Mouse (Mus musculus) stomach, embryonic 14.5 days (tissue): ENCODE measurements at regions not wholly inside any gene's neighbourhood (a gene's known extent, or its start where the extent isn't known, plus 50 kb on each side); places are given as distances from the start of the nearest gene placed in this dataset.

ENCODE experiments used
- ATAC-seq: fragments of 200-750 bp; cut with Nextera tagmentation; 2 replicates; pipeline ENCODE4 v1.8.0; 2017; ENCODE audit warnings: low read depth, moderate TSS enrichment; ENCODE audit not compliant: insufficient number of reproducible peaks, insufficient read depth, low FRiP score
- H3K27ac ChIP-seq: fragments of 300-500 bp; sonication (generic); 2 replicates; pipeline ENCODE4 v1.5.1; 2014; ENCODE audit warnings: mild to moderate bottlenecking, low read length, moderate library complexity, mixed read lengths
- H3K27me3 ChIP-seq: fragments of 300-500 bp; sonication (generic); 2 replicates; pipeline ENCODE4 v1.6.1; 2014; ENCODE audit warnings: low read length, control low read depth, mixed read lengths; ENCODE audit not compliant: control insufficient read depth, insufficient read depth
- H3K36me3 ChIP-seq: fragments of 300-500 bp; sonication (generic); 2 replicates; pipeline ENCODE4 v1.6.1; 2014; ENCODE audit warnings: mild to moderate bottlenecking, control low read depth, low read length, moderate library complexity, mixed read lengths; ENCODE audit not compliant: control insufficient read depth, insufficient read depth
- H3K4me1 ChIP-seq: fragments of 300-500 bp; sonication (generic); 2 replicates; pipeline ENCODE4 v1.6.1; 2014; ENCODE audit warnings: low read length, control low read depth, mixed read lengths; ENCODE audit not compliant: control insufficient read depth, insufficient read depth
- H3K4me2 ChIP-seq: fragments of 300-500 bp; sonication (generic); replicated peaks from 2 replicates; pipeline ENCODE4 v1.6.1; 2014; ENCODE audit warnings: low read depth, low read length, control low read depth
- H3K4me3 ChIP-seq: fragments of 300-500 bp; sonication (generic); 2 replicates; pipeline ENCODE4 v1.5.1; 2014; ENCODE audit warnings: low read depth, low read length, control low read depth
- H3K9ac ChIP-seq: fragments of 300-500 bp; sonication (generic); replicated peaks from 2 replicates; pipeline ENCODE4 v1.6.1; 2014; ENCODE audit warnings: low read depth, mild to moderate bottlenecking, control low read depth, low read length, moderate library complexity, mixed read lengths
- H3K9me3 ChIP-seq: fragments of 300-500 bp; sonication (generic); 2 replicates; pipeline ENCODE4 v1.6.1; 2016; ENCODE audit warnings: low read depth, low read length, control low read depth; ENCODE audit not compliant: control insufficient read depth
- WGBS: fragments of 180-500 bp; shearing (Covaris S2); extraction: QIAGEN DNeasy Blood & Tissue Kit; methylation state at CpG from one replicate; pipeline ENCODE4 v1.1.7; 2014; 5-methylcytosine and 5-hydroxymethylcytosine counted together

- H3K4me2 ChIP-seq, result no peak overlapping the region
Measured at GRCm38 (mm10) chr1:76980498-76981152, 534.3 kb downstream of the Epha4 start.

GRCm38 (mm10) chr1:76993776-76994175, 521.1 kb downstream of the Epha4 start:
- Histone ChIP-seq H3K27ac (no peak overlapping the region), H3K9me3 (no peaks in the 10 kb centered on the region), H3K4me2 (no peak overlapping the region), H3K27me3 (no peaks in the 10 kb centered on the region), H3K36me3 (no peaks in the 10 kb centered on the region), H3K4me3 (no peak overlapping the region), H3K9ac (no peak overlapping the region), H3K4me1 (no peaks in the 10 kb centered on the region)
- 74% methylated on average over 2 of the region's 2 CpGs for WGBS
- ATAC-seq, result no peak

More at GRCm38 (mm10) chr1:76980498-76981152, 534.3 kb downstream of the Epha4 start:
- no peaks in the 10 kb centered on the region for H3K9me3 ChIP-seq
- 75% methylated on average over 9 of the region's 9 CpGs for WGBS
- no peaks in the 10 kb centered on the region for H3K27me3 ChIP-seq
- no peak overlapping the region for H3K9ac ChIP-seq
- no peak overlapping the region for H3K27ac ChIP-seq
- H3K36me3 ChIP-seq, result no peaks in the 10 kb centered on the region
- ATAC-seq, result no peak
- H3K4me1 ChIP-seq, result peaks cover 5% of the 10 kb centered on the region; the same call in 1 of the 2 replicates
- H3K4me3 ChIP-seq, result no peak overlapping the region

GRCm38 (mm10) chr1:77008001-77008400, 506.9 kb downstream of the Epha4 start:
- Histone ChIP-seq H3K27me3 (no peaks in the 10 kb centered on the region), H3K9ac (no peak overlapping the region), H3K4me2 (no peak overlapping the region), H3K9me3 (no peaks in the 10 kb centered on the region), H3K36me3 (no peaks in the 10 kb centered on the region), H3K27ac (no peak overlapping the region), H3K4me1 (no peaks in the 10 kb centered on the region), H3K4me3 (no peak overlapping the region)
- 86% methylated on average over 6 of the region's 6 CpGs for WGBS
- ATAC-seq, result no peak

GRCm38 (mm10) chr1:77010608-77011214, 504.2 kb downstream of the Epha4 start:
- Histone ChIP-seq H3K4me2 (no peak overlapping the region), H3K4me3 (no peak overlapping the region), H3K4me1 (no peaks in the 10 kb centered on the region), H3K27ac (no peak overlapping the region), H3K9me3 (no peaks in the 10 kb centered on the region), H3K9ac (no peak overlapping the region), H3K27me3 (no peaks in the 10 kb centered on the region), H3K36me3 (no peaks in the 10 kb centered on the region)
- WGBS, result 55% methylated on average over 8 of the region's 8 CpGs
- ATAC-seq, result no peak

- no peak for ATAC-seq
- Histone ChIP-seq H3K27ac (no peak overlapping the region), H3K9me3 (no peaks in the 10 kb centered on the region), H3K36me3 (no peaks in the 10 kb centered on the region), H3K27me3 (no peaks in the 10 kb centered on the region), H3K4me3 (no peak overlapping the region), H3K4me1 (no peaks in the 10 kb centered on the region), H3K9ac (no peak overlapping the region), H3K4me2 (no peak overlapping the region)
- 91% methylated on average over 4 of the region's 4 CpGs for WGBS
Measured at GRCm38 (mm10) chr1:77027656-77028055, 487.2 kb downstream of the Epha4 start.

GRCm38 (mm10) chr1:77028216-77028615, 486.7 kb downstream of the Epha4 start:
- WGBS, result 74% methylated on average over 6 of the region's 6 CpGs
- ATAC-seq, result no peak
- Histone ChIP-seq H3K27ac (no peak overlapping the region), H3K36me3 (no peaks in the 10 kb centered on the region), H3K9ac (no peak overlapping the region), H3K27me3 (no peaks in the 10 kb centered on the region), H3K4me3 (no peak overlapping the region), H3K4me2 (no peak overlapping the region), H3K9me3 (no peaks in the 10 kb centered on the region), H3K4me1 (no peaks in the 10 kb centered on the region)

GRCm38 (mm10) chr1:77029091-77029490, 485.8 kb downstream of the Epha4 start:
- no peaks in the 10 kb centered on the region for H3K27me3 ChIP-seq
- H3K4me2 ChIP-seq, result no peak overlapping the region
- no peak for ATAC-seq
- no peak overlapping the region for H3K4me3 ChIP-seq
- no peak overlapping the region for H3K9ac ChIP-seq
- no peak overlapping the region for H3K27ac ChIP-seq
- H3K4me1 ChIP-seq, result no peaks in the 10 kb centered on the region
- no peaks in the 10 kb centered on the region for H3K36me3 ChIP-seq
- H3K9me3 ChIP-seq, result no peaks in the 10 kb centered on the region
- 54% methylated on average over 6 of the region's 6 CpGs for WGBS

- WGBS, result 38% methylated on average over 14 of the region's 14 CpGs
- Histone ChIP-seq H3K27ac (no peak overlapping the region), H3K4me1 (no peaks in the 10 kb centered on the region), H3K4me3 (no peak overlapping the region), H3K36me3 (no peaks in the 10 kb centered on the region), H3K9ac (no peak overlapping the region), H3K9me3 (peaks cover 6% of the 10 kb centered on the region; the same call in 1 of the 2 replicates), H3K27me3 (no peaks in the 10 kb centered on the region), H3K4me2 (peak overlapping the region; percentile 22; the same call in 1 of the 2 replicates)
- no peak for ATAC-seq
Measured at GRCm38 (mm10) chr1:77043749-77044564, 470.9 kb downstream of the Epha4 start.
